Mouse (Mus musculus): Measurements from ENCODE around the gene Pycard.
"Not testable (repeated sequence)": the region's sequence is repeated elsewhere in the genome, so short reads cannot be mapped to it uniquely, and the experiment has no call there.

Pycard gene

DNA sequence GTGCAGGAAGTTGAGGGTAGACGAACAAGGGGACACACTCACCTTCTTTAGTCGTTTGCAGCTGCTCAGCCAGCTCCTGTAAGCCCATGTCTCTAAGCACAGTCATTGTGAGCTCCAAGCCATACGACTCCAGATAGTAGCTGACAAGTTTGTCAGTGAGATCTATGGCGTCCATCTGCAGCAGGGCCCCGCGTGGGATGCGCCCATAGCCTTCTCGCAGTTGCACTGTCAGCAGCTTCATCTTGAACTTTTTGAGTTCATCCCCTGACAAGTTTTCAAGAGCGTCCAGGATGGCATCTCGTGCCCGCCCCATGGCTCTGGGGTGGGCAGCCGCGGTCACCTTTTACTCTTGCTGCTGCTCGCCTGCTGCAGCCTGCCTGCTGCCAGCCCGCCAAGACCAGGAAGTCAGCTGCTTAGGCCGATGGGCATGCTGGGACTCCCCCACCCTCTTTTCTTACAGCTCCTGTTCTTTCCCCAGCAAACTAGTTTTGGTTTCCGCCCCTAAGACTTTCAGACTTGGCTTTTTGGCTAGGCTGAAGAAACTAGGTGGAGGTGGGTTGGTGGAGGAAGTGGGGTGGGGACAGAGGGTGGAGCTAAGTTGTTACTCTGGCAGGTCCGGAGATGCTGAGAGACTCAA, at the start of gene Pycard:
Pycard (minus strand) TSS at position 527 of the 637 bp plus-strand sequence.
- no peak for ATAC-seq (ENCODE audit: insufficient number of reproducible peaks, low FRiP score, low TSS enrichment)

DNA sequence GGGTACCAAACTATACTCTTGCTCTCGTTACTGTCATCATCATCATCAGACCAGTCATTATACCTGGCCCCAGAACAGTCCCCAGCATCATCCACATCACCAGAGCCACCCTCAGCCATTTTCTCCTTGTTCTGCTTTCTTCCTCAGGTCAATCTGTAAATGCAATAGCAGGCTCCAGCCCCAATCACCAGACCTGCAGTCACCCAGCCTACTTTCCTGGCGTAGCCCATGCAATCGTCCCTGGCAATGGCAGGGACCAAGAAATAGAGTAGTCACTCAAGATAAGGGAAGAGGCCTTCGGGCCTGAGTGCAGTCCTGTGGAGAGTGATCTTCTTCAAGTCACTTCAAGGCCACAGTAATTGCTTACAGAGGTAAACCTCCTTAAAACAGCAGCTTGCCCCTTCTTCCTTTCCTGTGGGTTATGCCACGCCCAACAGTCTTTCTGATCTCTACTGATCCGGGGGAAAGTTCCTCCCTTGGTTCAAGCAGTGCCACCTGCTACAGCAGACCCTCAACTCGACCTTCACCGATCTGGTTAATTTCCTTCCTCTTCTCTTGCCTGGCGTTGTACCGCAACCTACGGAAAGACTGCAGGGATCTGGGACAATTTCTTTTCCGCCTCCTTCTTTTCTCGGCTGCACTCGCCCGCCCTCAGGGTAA, 48.6 kb upstream of the Pycard start:
- not testable (repeated sequence) for ATAC-seq (ENCODE audit: insufficient number of reproducible peaks, low FRiP score, low TSS enrichment)

- ATAC-seq (ENCODE audit: insufficient number of reproducible peaks, low FRiP score, low TSS enrichment), result no peak
Measured at GRCm38 (mm10) chr7:128033616-128034015, 39.9 kb upstream of the Pycard start.

- ATAC-seq (ENCODE audit: insufficient number of reproducible peaks, low FRiP score, low TSS enrichment), result no peak
Measured at GRCm38 (mm10) chr7:128032989-128033293, 39.3 kb upstream of the Pycard start.

DNA sequence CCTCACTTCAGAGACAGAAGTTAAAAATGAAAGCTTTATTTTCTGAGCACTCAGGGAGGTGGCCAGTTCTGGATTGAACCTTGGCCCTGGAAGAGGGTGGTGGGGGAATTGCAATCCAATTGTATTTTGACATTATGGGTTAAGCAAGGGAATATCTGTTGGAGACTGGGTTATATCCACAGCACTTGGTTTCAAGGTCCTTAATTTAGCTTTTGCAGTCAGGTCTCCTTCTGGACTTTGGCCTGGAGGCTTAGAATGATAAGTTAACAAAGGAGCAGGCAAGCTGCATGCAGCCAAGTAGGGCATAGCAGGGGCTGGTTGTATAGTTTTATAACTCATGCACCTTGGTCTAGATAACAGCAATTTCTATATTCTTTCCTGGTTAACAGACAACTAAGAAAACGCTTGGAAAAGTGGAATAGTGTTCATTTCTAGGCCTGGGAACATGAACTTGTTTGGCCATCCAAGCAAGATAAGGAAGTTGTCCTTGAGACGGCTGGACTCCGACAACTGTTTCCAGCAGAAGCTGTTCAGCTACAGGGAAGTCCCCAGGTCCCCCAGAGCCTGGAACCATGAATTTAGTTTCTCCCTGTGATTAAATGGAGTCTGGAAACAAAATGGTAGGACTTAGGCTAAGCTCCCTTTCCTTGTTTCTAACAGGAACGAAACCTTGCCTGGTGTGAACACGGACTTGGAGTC, 38.8 kb upstream of the Pycard start:
- ATAC-seq (ENCODE audit: insufficient number of reproducible peaks, low FRiP score, low TSS enrichment), result no peak

GRCm38 (mm10) chr7:128031403-128031976, 37.8 kb upstream of the Pycard start:
- ATAC-seq (ENCODE audit: insufficient number of reproducible peaks, low FRiP score, low TSS enrichment), result no peak

DNA sequence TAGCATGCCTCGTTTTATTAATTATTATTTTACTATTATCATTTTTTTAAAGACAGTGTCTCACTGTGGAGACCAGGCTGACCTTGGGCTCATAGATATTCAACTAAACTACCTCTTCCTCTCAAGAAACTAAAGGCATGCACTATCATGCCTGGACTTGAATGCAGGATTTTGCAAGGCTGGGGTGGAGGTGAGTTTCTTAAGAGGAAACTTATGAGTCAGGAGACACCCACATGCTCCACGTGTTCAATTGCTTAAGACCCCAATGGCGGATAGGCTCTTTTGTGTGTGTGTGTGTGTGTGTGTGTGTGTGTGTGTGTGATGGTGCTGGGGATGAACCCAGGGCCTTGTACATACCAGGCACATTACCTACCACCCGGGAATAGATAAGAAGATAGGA, 31.7 kb upstream of the Pycard start:
- no peak for ATAC-seq (ENCODE audit: insufficient number of reproducible peaks, low FRiP score, low TSS enrichment)

DNA sequence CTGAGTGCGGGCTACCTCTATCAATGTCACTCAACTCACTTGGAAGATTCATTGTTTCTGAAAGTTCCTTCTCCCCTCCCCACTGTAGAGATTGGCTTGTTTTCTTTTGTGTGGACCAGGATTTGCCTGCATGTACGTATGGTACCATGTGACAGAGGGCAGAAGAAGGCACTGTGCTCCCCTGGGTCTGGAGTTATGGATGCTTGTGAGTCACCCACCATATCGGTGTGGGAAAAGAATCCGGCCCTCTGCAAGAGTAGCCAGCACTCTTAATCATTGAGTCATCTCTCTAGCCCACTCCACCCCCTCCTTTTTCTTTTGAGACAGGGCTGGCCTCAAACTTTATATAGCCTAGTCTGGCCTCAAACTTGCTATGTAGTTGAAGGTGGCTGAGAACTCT, 31.3 kb upstream of the Pycard start:
- no peak for ATAC-seq (ENCODE audit: insufficient number of reproducible peaks, low FRiP score, low TSS enrichment)

DNA sequence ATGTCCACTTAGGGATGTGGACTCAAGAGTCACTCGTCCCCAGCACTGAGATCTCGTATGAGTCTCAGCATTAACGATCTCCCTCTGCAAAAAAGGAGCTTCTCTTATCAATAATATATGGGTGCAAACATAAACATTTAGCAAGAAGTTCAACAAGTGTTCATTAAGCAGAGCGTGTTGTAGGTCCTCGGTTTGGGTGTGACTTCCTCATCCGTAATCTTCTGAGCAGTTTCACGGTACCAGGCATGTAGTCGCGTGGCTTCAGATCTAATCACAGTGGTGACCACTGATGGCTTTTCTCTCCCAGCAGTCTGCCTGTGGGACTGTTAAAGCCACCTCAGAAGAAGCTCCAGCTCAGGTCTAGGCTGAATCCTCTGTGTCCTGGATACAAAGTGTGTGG, 30.7 kb upstream of the Pycard start:
- ATAC-seq (ENCODE audit: insufficient number of reproducible peaks, low FRiP score, low TSS enrichment), result no peak

DNA sequence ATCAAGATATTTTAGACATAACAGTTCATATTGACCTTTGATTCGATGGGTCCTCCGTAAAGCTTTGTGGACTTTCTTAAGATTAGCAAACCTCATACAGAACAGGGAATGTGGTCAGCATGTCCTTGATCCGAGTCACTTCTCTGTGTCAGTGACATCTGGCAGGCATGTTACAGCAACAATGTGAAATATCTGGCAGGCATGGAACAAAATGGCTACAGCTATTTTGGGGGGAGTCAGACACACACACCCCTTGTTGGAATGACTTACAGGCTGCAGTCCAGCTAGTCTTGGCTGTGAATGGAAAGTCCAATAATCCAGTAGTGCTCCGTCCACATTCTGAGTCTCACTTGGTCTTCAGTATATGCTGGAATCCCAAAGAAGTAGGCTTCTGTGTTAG, 29.9 kb upstream of the Pycard start:
- ATAC-seq (ENCODE audit: insufficient number of reproducible peaks, low FRiP score, low TSS enrichment), result no peak

DNA sequence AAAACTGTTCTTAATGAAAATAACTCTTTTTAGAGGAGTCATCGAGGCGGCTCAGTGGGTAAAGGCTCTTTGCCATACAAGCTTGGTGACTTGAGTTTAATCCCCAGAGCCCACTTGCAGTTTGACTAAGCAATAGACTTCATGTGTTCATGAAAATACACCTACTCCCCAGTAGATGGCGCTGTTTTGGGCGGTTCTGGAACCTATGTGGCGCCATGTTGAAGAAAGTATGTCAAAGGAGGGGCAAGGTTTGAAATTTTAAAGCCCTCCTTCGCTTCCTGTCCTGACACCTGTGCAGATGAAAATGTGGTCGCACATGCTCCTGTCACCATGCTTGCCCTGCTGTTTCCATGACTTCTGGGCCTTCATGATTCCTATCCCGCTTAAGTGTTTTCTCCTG, 29.3 kb upstream of the Pycard start:
- no peak for ATAC-seq (ENCODE audit: insufficient number of reproducible peaks, low FRiP score, low TSS enrichment)

- no peak for ATAC-seq (ENCODE audit: insufficient number of reproducible peaks, low FRiP score, low TSS enrichment)
Measured at GRCm38 (mm10) chr7:128019187-128019586, 25.5 kb upstream of the Pycard start.

DNA sequence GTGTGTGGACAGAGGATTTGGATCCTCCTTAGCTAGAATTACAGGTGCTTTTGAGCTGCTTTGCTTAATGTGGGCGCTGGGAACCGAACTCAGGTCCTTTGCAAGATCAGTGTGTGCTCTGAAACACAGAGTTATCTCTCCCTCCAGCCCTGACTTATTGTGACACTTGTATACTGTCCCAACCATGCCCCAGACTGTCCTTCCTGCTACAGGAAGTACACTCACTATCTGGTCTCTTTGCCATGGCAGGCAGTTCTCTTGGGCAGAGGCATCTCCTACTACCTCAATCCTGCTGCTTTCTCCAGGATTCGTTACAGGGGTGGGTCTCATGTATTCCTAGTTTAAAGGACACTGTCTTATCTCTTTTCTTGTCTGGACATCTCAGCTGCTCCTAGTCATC, 24.6 kb upstream of the Pycard start:
- no peak for ATAC-seq (ENCODE audit: insufficient number of reproducible peaks, low FRiP score, low TSS enrichment)

- no peak for ATAC-seq (ENCODE audit: insufficient number of reproducible peaks, low FRiP score, low TSS enrichment)
Measured at GRCm38 (mm10) chr7:128016650-128017049, 23.0 kb upstream of the Pycard start.

DNA sequence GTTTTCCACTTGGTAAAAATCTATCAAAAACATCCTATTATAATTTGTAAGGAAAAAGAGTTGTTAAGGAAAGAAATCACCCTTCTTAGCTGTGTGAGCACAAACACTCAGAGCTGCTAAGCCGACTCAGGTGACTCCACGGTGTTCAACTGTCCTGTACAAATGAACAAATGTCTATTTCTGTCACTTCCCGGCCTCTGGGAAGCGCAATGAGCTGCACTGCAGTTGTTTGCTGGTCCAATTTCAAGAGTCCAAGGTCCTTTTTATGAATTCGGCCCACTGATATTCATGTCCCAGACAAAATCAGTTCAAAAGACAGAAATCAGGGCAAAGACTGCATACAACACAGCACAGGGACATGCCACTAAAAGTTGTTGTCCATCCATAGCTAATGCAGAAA, 22.5 kb upstream of the Pycard start:
- not testable (repeated sequence) for ATAC-seq (ENCODE audit: insufficient number of reproducible peaks, low FRiP score, low TSS enrichment)

GRCm38 (mm10) chr7:128013116-128013515, 19.4 kb upstream of the Pycard start:
- ATAC-seq (ENCODE audit: insufficient number of reproducible peaks, low FRiP score, low TSS enrichment), result no peak

DNA sequence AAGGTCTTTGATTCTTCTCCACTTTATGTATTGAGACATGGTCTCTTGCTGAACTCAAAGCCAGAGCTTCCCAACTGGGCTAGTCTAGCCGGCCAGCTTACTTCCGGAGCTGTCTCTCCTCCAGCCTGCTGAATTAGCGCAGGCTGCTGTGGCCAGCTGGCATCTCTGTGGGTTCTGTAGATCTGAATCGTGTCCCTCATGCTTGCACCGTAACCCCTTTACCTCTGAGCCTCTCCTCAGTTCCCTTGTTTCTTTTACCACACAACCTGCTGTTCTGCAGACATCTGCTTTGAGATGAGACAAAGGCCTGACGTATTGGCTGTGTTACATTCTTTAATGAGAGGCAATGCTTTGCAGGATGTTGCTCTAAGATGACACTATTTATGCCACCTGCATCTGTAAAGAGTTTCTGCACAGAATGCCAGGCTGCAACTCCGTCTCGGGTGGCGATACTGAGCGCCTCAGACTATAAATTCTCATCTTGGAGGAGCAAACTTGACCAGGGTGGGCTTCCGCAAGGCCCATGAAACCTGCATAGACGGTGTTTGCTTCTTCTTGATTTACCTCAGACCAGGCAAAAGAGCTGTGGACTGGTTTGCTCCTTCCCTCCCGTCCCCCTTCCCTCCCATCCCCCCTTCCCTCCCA, 18.6 kb upstream of the Pycard start:
- ATAC-seq (ENCODE audit: insufficient number of reproducible peaks, low FRiP score, low TSS enrichment), result no peak

DNA sequence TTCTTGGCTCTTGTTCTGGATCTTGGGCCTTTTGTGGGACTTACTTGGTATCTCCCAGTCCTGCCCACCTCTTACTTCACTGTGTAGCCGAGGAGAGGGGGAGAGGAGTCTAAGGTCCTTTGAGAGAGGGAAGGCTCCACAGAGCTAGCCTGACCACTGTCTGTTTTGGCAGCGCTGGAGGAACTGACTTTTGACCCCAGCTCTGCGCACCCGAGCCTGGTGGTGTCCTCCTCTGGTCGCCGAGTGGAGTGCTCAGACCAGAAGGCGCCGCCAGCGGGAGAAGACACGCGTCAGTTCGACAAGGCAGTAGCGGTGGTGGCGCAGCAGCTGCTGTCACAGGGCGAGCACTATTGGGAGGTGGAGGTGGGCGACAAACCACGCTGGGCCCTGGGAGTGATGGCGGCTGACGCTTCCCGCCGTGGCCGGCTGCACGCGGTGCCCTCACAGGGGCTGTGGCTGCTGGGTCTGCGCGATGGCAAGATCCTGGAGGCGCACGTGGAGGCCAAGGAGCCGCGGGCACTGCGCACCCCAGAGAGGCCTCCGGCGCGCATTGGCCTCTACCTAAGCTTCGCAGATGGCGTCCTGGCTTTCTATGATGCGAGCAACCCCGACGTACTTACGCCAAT, 16.2 kb upstream of the Pycard start:
- no peak for ATAC-seq (ENCODE audit: insufficient number of reproducible peaks, low FRiP score, low TSS enrichment)

DNA sequence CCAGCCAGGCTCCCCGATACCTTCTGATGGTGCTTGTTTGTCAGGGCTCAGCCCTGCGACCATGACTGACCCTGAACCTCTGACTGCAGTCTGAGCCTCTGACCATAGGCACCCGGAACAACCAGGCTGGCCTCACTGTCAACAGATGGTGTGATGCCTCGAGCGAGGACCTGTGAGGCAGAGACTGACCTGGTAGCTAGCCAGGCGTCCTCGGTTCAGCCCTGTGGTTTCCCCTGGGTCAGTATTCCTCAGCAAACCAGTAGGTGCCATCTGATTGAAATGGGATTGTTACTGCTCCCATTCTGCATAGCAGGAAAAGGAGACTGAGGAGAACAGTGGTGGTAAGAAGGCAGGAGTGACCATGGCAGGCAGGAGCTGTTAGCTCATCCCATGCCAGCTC, 12.5 kb upstream of the Pycard start:
- ATAC-seq (ENCODE audit: insufficient number of reproducible peaks, low FRiP score, low TSS enrichment), result no peak

DNA sequence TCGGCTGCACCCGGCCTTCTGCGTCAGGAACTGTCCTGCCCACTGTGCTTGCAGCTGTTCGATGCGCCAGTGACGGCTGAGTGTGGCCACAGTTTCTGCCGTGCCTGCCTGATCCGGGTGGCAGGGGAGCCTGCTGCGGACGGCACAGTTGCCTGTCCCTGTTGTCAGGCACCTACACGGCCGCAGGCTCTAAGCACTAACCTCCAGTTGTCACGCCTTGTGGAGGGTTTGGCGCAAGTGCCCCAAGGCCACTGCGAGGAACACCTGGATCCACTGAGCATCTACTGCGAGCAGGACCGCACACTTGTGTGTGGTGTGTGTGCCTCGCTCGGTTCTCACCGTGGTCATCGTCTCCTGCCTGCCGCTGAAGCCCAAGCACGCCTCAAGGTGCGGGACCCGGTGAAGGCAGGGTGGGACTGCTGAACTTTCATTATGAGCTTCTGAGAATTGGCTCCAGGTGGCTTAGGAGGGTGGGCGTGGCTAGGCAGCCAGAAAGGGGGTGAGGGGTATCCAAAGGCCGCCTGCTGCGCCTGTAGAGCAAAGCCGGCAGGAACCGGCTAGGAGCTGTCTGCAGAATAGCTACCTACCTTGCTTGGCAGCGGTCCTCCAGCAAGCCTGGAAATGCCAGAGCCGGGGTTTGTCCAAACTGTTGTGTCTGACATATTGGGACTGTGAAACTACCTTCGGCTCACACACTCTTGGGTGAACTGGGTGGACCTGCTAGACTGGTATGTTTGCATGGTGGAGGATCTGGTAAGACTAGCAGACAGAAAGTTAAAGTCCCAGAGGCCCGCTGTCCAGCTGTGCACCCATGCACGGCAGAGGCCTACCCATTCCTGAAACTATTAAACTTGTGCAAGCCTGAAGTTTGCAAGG, 11.1 kb upstream of the Pycard start:
- ATAC-seq (ENCODE audit: insufficient number of reproducible peaks, low FRiP score, low TSS enrichment), result no peak
